Mouse (Mus musculus): ENCODE data around the gene Sgcd. TPM values are rescaled to one million over a fixed set of nuclear protein-coding genes. Genes with fewer than 3 reads are reported as not detected.

Gene Sgcd
- polyA plus RNA-seq, 1 experiment from 2014 or later = 1.5 TPM

GRCm38 (mm10) chr11:47386136-47386535 lies 602.6 kb downstream of the Sgcd start:
- no peak for DNase-seq (ENCODE audit: low spot score)
- no peak overlapping the region for H3K4me3 ChIP-seq (ENCODE audit: low read depth, low read length)
- no peaks in the 10 kb centered on the region for H3K27me3 ChIP-seq (replicated peaks; ENCODE audit: control insufficient read depth, insufficient read depth, low read length)
- H3K27ac ChIP-seq (ENCODE audit: low read depth, low read length) = no peak overlapping the region
- H3K4me1 ChIP-seq (replicated peaks; ENCODE audit: control insufficient read depth, insufficient read depth, low read length) = no peaks in the 10 kb centered on the region
- no peaks in the 10 kb centered on the region for H3K9me3 ChIP-seq (ENCODE audit: control insufficient read depth, low read length)
- no peak for ATAC-seq (replicated peaks; ENCODE audit: low FRiP score)
- no peak overlapping the region for H3K4me2 ChIP-seq
- H3K9ac ChIP-seq (ENCODE audit: low read depth, low read length) = no peak overlapping the region
- H3K36me3 ChIP-seq (ENCODE audit: control insufficient read depth, insufficient read depth, low read length) = no peaks in the 10 kb centered on the region

GRCm38 (mm10) chr11:47379630-47379958 lies 609.2 kb downstream of the Sgcd start:
- no peaks in the 10 kb centered on the region for H3K4me1 ChIP-seq (replicated peaks; ENCODE audit: control insufficient read depth, insufficient read depth, low read length)
- ATAC-seq (replicated peaks; ENCODE audit: low FRiP score) = no peak
- peak overlapping the region; percentile 59 for H3K4me2 ChIP-seq
- no peaks in the 10 kb centered on the region for H3K9me3 ChIP-seq (ENCODE audit: control insufficient read depth, low read length)
- no peak overlapping the region for H3K27ac ChIP-seq (ENCODE audit: low read depth, low read length)
- no peaks in the 10 kb centered on the region for H3K36me3 ChIP-seq (ENCODE audit: control insufficient read depth, insufficient read depth, low read length)
- H3K4me3 ChIP-seq (ENCODE audit: low read depth, low read length) = no peak overlapping the region
- H3K9ac ChIP-seq (ENCODE audit: low read depth, low read length) = 0 out of 2 replicates have a peak overlapping the region, but pooled peaks have one; percentile 55
- no peak for DNase-seq (ENCODE audit: low spot score)
- 54% methylated on average over 4 of the region's 4 CpGs for WGBS
- H3K27me3 ChIP-seq (replicated peaks; ENCODE audit: control insufficient read depth, insufficient read depth, low read length) = no peaks in the 10 kb centered on the region

- Histone ChIP-seq H3K36me3 (ENCODE audit: control insufficient read depth, insufficient read depth, low read length) (no peaks in the 10 kb centered on the region), H3K27me3 (replicated peaks; ENCODE audit: control insufficient read depth, insufficient read depth, low read length) (no peaks in the 10 kb centered on the region), H3K4me1 (replicated peaks; ENCODE audit: control insufficient read depth, insufficient read depth, low read length) (no peaks in the 10 kb centered on the region), H3K9ac (ENCODE audit: low read depth, low read length) (peak overlapping the region; percentile 55), H3K9me3 (ENCODE audit: control insufficient read depth, low read length) (no peaks in the 10 kb centered on the region), H3K27ac (ENCODE audit: low read depth, low read length) (peak overlapping the region; percentile 43), H3K4me2 (peak overlapping the region; percentile 59), H3K4me3 (ENCODE audit: low read depth, low read length) (peak overlapping the region; percentile 33)
- peak; percentile 42 for DNase-seq (ENCODE audit: low spot score)
- ATAC-seq (replicated peaks; ENCODE audit: low FRiP score) = peak; percentile 43
- 17% methylated on average over 25 of the region's 25 CpGs for WGBS
These were observed 609.7 kb downstream of the Sgcd start for GRCm38 (mm10) chr11:47378843-47379629.

- H3K9me3 ChIP-seq (ENCODE audit: control insufficient read depth, low read length) = no peaks in the 10 kb centered on the region
- H3K4me1 ChIP-seq (replicated peaks; ENCODE audit: control insufficient read depth, insufficient read depth, low read length) = no peaks in the 10 kb centered on the region
- no peak for DNase-seq (ENCODE audit: low spot score)
- no peak overlapping the region for H3K9ac ChIP-seq (ENCODE audit: low read depth, low read length)
- 63% methylated on average over 6 of the region's 6 CpGs for WGBS
- no peaks in the 10 kb centered on the region for H3K27me3 ChIP-seq (replicated peaks; ENCODE audit: control insufficient read depth, insufficient read depth, low read length)
- no peak overlapping the region for H3K27ac ChIP-seq (ENCODE audit: low read depth, low read length)
- H3K36me3 ChIP-seq (ENCODE audit: control insufficient read depth, insufficient read depth, low read length) = no peaks in the 10 kb centered on the region
- H3K4me3 ChIP-seq (ENCODE audit: low read depth, low read length) = no peak overlapping the region
- no peak for ATAC-seq (replicated peaks; ENCODE audit: low FRiP score)
- no peak overlapping the region for H3K4me2 ChIP-seq
These were observed 611.3 kb downstream of the Sgcd start for GRCm38 (mm10) chr11:47377421-47377820.

GRCm38 (mm10) chr11:47376915-47377314 lies 611.9 kb downstream of the Sgcd start:
- 81% methylated on average over 1 of the region's 1 CpGs for WGBS
- no peak for DNase-seq (ENCODE audit: low spot score)

GRCm38 (mm10) chr11:47371616-47372015 lies 617.2 kb downstream of the Sgcd start:
- Histone ChIP-seq H3K27ac (ENCODE audit: low read depth, low read length) (no peak overlapping the region), H3K4me2 (no peak overlapping the region), H3K4me3 (ENCODE audit: low read depth, low read length) (no peak overlapping the region), H3K9me3 (ENCODE audit: control insufficient read depth, low read length) (no peaks in the 10 kb centered on the region), H3K4me1 (replicated peaks; ENCODE audit: control insufficient read depth, insufficient read depth, low read length) (no peaks in the 10 kb centered on the region), H3K36me3 (ENCODE audit: control insufficient read depth, insufficient read depth, low read length) (no peaks in the 10 kb centered on the region), H3K9ac (ENCODE audit: low read depth, low read length) (no peak overlapping the region), H3K27me3 (replicated peaks; ENCODE audit: control insufficient read depth, insufficient read depth, low read length) (no peaks in the 10 kb centered on the region)
- DNase-seq (ENCODE audit: low spot score) = no peak
- ATAC-seq (replicated peaks; ENCODE audit: low FRiP score) = no peak
- WGBS = 82% methylated on average over 2 of the region's 2 CpGs

More at GRCm38 (mm10) chr11:47376915-47377314, 611.9 kb downstream of the Sgcd start:
- Histone ChIP-seq H3K9ac (ENCODE audit: low read depth, low read length) (no peak overlapping the region), H3K4me2 (no peak overlapping the region), H3K27ac (ENCODE audit: low read depth, low read length) (no peak overlapping the region), H3K27me3 (replicated peaks; ENCODE audit: control insufficient read depth, insufficient read depth, low read length) (no peaks in the 10 kb centered on the region), H3K4me3 (ENCODE audit: low read depth, low read length) (no peak overlapping the region), H3K36me3 (ENCODE audit: control insufficient read depth, insufficient read depth, low read length) (no peaks in the 10 kb centered on the region), H3K9me3 (ENCODE audit: control insufficient read depth, low read length) (no peaks in the 10 kb centered on the region), H3K4me1 (replicated peaks; ENCODE audit: control insufficient read depth, insufficient read depth, low read length) (no peaks in the 10 kb centered on the region)
- ATAC-seq (replicated peaks; ENCODE audit: low FRiP score) = no peak

- H3K4me2 ChIP-seq = no peak overlapping the region
- WGBS = 84% methylated on average over 2 of the region's 2 CpGs
- DNase-seq (ENCODE audit: low spot score) = no peak
- no peaks in the 10 kb centered on the region for H3K36me3 ChIP-seq (ENCODE audit: control insufficient read depth, insufficient read depth, low read length)
- H3K9ac ChIP-seq (ENCODE audit: low read depth, low read length) = no peak overlapping the region
- H3K27me3 ChIP-seq (replicated peaks; ENCODE audit: control insufficient read depth, insufficient read depth, low read length) = no peaks in the 10 kb centered on the region
- H3K27ac ChIP-seq (ENCODE audit: low read depth, low read length) = no peak overlapping the region
- H3K9me3 ChIP-seq (ENCODE audit: control insufficient read depth, low read length) = no peaks in the 10 kb centered on the region
- ATAC-seq (replicated peaks; ENCODE audit: low FRiP score) = no peak
- no peak overlapping the region for H3K4me3 ChIP-seq (ENCODE audit: low read depth, low read length)
- no peaks in the 10 kb centered on the region for H3K4me1 ChIP-seq (replicated peaks; ENCODE audit: control insufficient read depth, insufficient read depth, low read length)
These were observed 637.2 kb downstream of the Sgcd start for GRCm38 (mm10) chr11:47351585-47351984.

- 43% methylated on average over 2 of the region's 2 CpGs for WGBS
- H3K9ac ChIP-seq (ENCODE audit: low read depth, low read length) = no peak overlapping the region
- H3K4me3 ChIP-seq (ENCODE audit: low read depth, low read length) = no peak overlapping the region
- no peaks in the 10 kb centered on the region for H3K27me3 ChIP-seq (replicated peaks; ENCODE audit: control insufficient read depth, insufficient read depth, low read length)
- DNase-seq (ENCODE audit: low spot score) (no peak), ATAC-seq (replicated peaks; ENCODE audit: low FRiP score) (no peak)
- no peak overlapping the region for H3K27ac ChIP-seq (ENCODE audit: low read depth, low read length)
- H3K36me3 ChIP-seq (ENCODE audit: control insufficient read depth, insufficient read depth, low read length) = no peaks in the 10 kb centered on the region
- H3K4me1 ChIP-seq (replicated peaks; ENCODE audit: control insufficient read depth, insufficient read depth, low read length) = no peaks in the 10 kb centered on the region
- H3K4me2 ChIP-seq = no peak overlapping the region
- no peaks in the 10 kb centered on the region for H3K9me3 ChIP-seq (ENCODE audit: control insufficient read depth, low read length)
These were observed 645.3 kb downstream of the Sgcd start for GRCm38 (mm10) chr11:47343486-47343885.

GRCm38 (mm10) chr11:47333702-47334101 lies 655.1 kb downstream of the Sgcd start:
- 81% methylated on average over 2 of the region's 2 CpGs for WGBS
- no peak overlapping the region for H3K4me2 ChIP-seq
- no peak overlapping the region for H3K27ac ChIP-seq (ENCODE audit: low read depth, low read length)
- no peak overlapping the region for H3K4me3 ChIP-seq (ENCODE audit: low read depth, low read length)
- H3K9ac ChIP-seq (ENCODE audit: low read depth, low read length) = no peak overlapping the region
- ATAC-seq (replicated peaks; ENCODE audit: low FRiP score) (no peak), DNase-seq (ENCODE audit: low spot score) (no peak)
- H3K4me1 ChIP-seq (replicated peaks; ENCODE audit: control insufficient read depth, insufficient read depth, low read length) = no peaks in the 10 kb centered on the region
- H3K27me3 ChIP-seq (replicated peaks; ENCODE audit: control insufficient read depth, insufficient read depth, low read length) = no peaks in the 10 kb centered on the region
- no peaks in the 10 kb centered on the region for H3K36me3 ChIP-seq (ENCODE audit: control insufficient read depth, insufficient read depth, low read length)
- no peaks in the 10 kb centered on the region for H3K9me3 ChIP-seq (ENCODE audit: control insufficient read depth, low read length)

Data from liver, embryonic 11.5 days (tissue).